Mouse (Mus musculus): Measurements from ENCODE around the gene Ttc17.

DNA sequence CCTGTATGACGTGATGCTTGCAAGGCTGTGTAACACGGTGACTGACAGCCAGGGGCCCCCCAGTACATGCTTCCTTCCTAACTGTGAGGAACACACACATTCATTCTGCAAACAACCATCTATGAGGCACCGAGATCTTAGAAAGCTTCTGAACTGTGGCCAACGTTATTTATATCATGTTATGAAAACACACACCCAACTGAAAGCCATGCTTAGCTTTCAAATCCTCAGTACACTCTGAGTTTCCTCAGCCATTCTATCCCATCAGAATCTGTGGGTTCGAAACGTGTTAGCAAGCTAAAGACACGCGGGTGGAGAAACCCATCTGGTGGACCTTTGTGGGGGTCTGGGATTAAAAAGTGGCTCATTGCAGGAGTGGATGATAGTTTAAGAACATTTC lies 137.7 kb downstream of the Ttc17 start:
- TF ChIP-seq CTCF (IDR thresholded peaks at IDR 0.05) (no peak), EP300 (IDR thresholded peaks at IDR 0.05) (no peak)
